Mouse (Mus musculus) lung, adult 2 months (tissue): ENCODE measurements around the gene Elovl6. TPM values are rescaled to one million over a fixed set of nuclear protein-coding genes. Genes with fewer than 3 reads are reported as not detected.

Experiments used
- DNase-seq: peaks from one replicate; pipeline ENCODE4 v3.0.0; 2022
- H3K4me1 ChIP-seq: fragments of 200-500 bp; 2 replicates; pipeline ENCODE4 v1.6.1; 2011; ENCODE audit warnings: low read length; ENCODE audit not compliant: control insufficient read depth, insufficient read depth
- H3K4me3 ChIP-seq: fragments of 200-500 bp; replicated peaks from 2 replicates; pipeline ENCODE3; 2011; ENCODE audit warnings: low read depth, mild to moderate bottlenecking, control low read depth, low read length; ENCODE audit errors: extremely low read depth
- CTCF ChIP-seq: fragments of 200-500 bp; IDR thresholded peaks from 2 replicates; pipeline ENCODE4 v1.5.1; 2011; ENCODE audit warnings: mild to moderate bottlenecking, low read length, control low read depth; ENCODE audit not compliant: insufficient read depth
- POLR2A ChIP-seq: fragments of 200-500 bp; IDR thresholded peaks from 2 replicates; pipeline ENCODE4 v1.6.1; 2011; ENCODE audit warnings: low read depth, mild to moderate bottlenecking, control low read depth, low read length, borderline replicate concordance; ENCODE audit errors: extremely low read depth
- WGBS: fragments of 180-500 bp; shearing (Covaris S2); methylation state at CpG from one replicate; pipeline ENCODE4 v1.1.7; 2018; 5-methylcytosine and 5-hydroxymethylcytosine counted together
- polyA plus RNA-seq: library from polyadenylated mRNA; depleted of rRNA; stranded (reverse); fragments of >200 nt; gene quantifications from 2 replicates; pipeline ENCODE4 v1.2.3, GENCODE M21; 2012

Elovl6 gene
- polyA plus RNA-seq, 1 experiment = 25.1 TPM

- WGBS = 78% methylated on average over 10 of the region's 10 CpGs
- Histone ChIP-seq H3K4me1 (no peaks in the 10 kb centered on the region; the same call in 1 of the 2 replicates), H3K4me3 (no peak overlapping the region)
- no peak for DNase-seq
- no peak for TF ChIP-seq POLR2A
- no peak for TF ChIP-seq CTCF
Observed at GRCm38 (mm10) chr3:129561011-129561410, 28.9 kb downstream of the Elovl6 start.

GRCm38 (mm10) chr3:129561853-129562252 is 29.7 kb downstream of the Elovl6 start:
- WGBS = 76% methylated on average over 2 of the region's 2 CpGs
- no peak overlapping the region for H3K4me3 ChIP-seq
- no peak for DNase-seq

GRCm38 (mm10) chr3:129562411-129562810 is 30.3 kb downstream of the Elovl6 start:
- 83% methylated on average over 4 of the region's 4 CpGs for WGBS
- H3K4me1 ChIP-seq = no peaks in the 10 kb centered on the region; the same call in 1 of the 2 replicates
- DNase-seq = no peak
- no peak for TF ChIP-seq POLR2A
- H3K4me3 ChIP-seq = no peak overlapping the region

More at GRCm38 (mm10) chr3:129561853-129562252, 29.7 kb downstream of the Elovl6 start:
- TF ChIP-seq POLR2A = no peak
- no peak for TF ChIP-seq CTCF
- H3K4me1 ChIP-seq = no peaks in the 10 kb centered on the region; the same call in 1 of the 2 replicates

- WGBS = 82% methylated on average over 4 of the region's 4 CpGs
- TF ChIP-seq CTCF (no peak), POLR2A (no peak)
- Histone ChIP-seq H3K4me3 (no peak overlapping the region), H3K4me1 (no peaks in the 10 kb centered on the region; the same call in 1 of the 2 replicates)
- no peak for DNase-seq
Observed at GRCm38 (mm10) chr3:129563807-129564206, 31.7 kb downstream of the Elovl6 start.

GRCm38 (mm10) chr3:129564852-129565251 is 32.7 kb downstream of the Elovl6 start:
- no peaks in the 10 kb centered on the region; the same call in 1 of the 2 replicates for H3K4me1 ChIP-seq
- no peak for TF ChIP-seq POLR2A
- no peak for TF ChIP-seq CTCF
- DNase-seq = no peak
- 94% methylated on average over 2 of the region's 2 CpGs for WGBS
- no peak overlapping the region for H3K4me3 ChIP-seq

GRCm38 (mm10) chr3:129565458-129565857 is 33.3 kb downstream of the Elovl6 start:
- WGBS = 79% methylated on average over 8 of the region's 8 CpGs
- no peak for DNase-seq
- Histone ChIP-seq H3K4me1 (no peaks in the 10 kb centered on the region; the same call in 1 of the 2 replicates), H3K4me3 (no peak overlapping the region)
- TF ChIP-seq POLR2A = no peak
- no peak for TF ChIP-seq CTCF

- WGBS = 77% methylated on average over 2 of the region's 2 CpGs
- no peak for DNase-seq
- Histone ChIP-seq H3K4me3 (no peak overlapping the region), H3K4me1 (no peaks in the 10 kb centered on the region; the same call in 1 of the 2 replicates)
- TF ChIP-seq CTCF (no peak), POLR2A (no peak)
Observed at GRCm38 (mm10) chr3:129566013-129566412, 33.9 kb downstream of the Elovl6 start.

- Histone ChIP-seq H3K4me3 (no peak overlapping the region), H3K4me1 (no peaks in the 10 kb centered on the region)
- DNase-seq = no peak
- WGBS = 69% methylated on average over 5 of the region's 5 CpGs
- no peak for TF ChIP-seq POLR2A
- TF ChIP-seq CTCF = no peak
Observed at GRCm38 (mm10) chr3:129566876-129567275, 34.7 kb downstream of the Elovl6 start.

- DNase-seq = no peak
- TF ChIP-seq POLR2A (no peak), CTCF (no peak)
- WGBS = 66% methylated on average over 7 of the region's 7 CpGs
- no peak overlapping the region for H3K4me3 ChIP-seq
- H3K4me1 ChIP-seq = no peaks in the 10 kb centered on the region
Observed at GRCm38 (mm10) chr3:129568506-129568905, 36.4 kb downstream of the Elovl6 start.

- 96% methylated on average over 8 of the region's 8 CpGs for WGBS
- no peak overlapping the region for H3K4me3 ChIP-seq
- no peaks in the 10 kb centered on the region for H3K4me1 ChIP-seq
- no peak for TF ChIP-seq CTCF
- TF ChIP-seq POLR2A = no peak
- DNase-seq = no peak
Observed at GRCm38 (mm10) chr3:129570989-129571388, 38.8 kb downstream of the Elovl6 start.
